Mouse (Mus musculus) kidney, embryonic 15.5 days (tissue): ENCODE results near the gene Fgf14. TPM values are rescaled to one million over a fixed set of nuclear protein-coding genes. Genes with fewer than 3 reads are reported as not detected.

Experiments used
- ATAC-seq: fragments of 200-750 bp; cut with Nextera tagmentation; replicated peaks from 2 replicates; pipeline ENCODE4 v1.8.0; 2017; ENCODE audit warnings: moderate TSS enrichment; ENCODE audit not compliant: low FRiP score
- H3K27ac ChIP-seq: fragments of 300-500 bp; sonication (generic); 2 replicates; pipeline ENCODE4 v1.5.1; 2015; ENCODE audit warnings: mild to moderate bottlenecking, inconsistent platforms
- H3K27me3 ChIP-seq: fragments of 300-500 bp; sonication (generic); 2 replicates; pipeline ENCODE4 v1.6.1; 2015; ENCODE audit warnings: inconsistent platforms
- H3K36me3 ChIP-seq: fragments of 300-500 bp; sonication (generic); 2 replicates; pipeline ENCODE4 v1.6.1; 2015; ENCODE audit warnings: inconsistent platforms
- H3K4me1 ChIP-seq: fragments of 300-500 bp; sonication (generic); 2 replicates; pipeline ENCODE4 v1.6.1; 2015; ENCODE audit warnings: inconsistent platforms
- H3K4me2 ChIP-seq: fragments of 300-500 bp; sonication (generic); 2 replicates; pipeline ENCODE4 v1.6.1; 2015; ENCODE audit warnings: moderate library complexity, mild to moderate bottlenecking, inconsistent platforms
- H3K4me3 ChIP-seq: fragments of 300-500 bp; sonication (generic); replicated peaks from 2 replicates; pipeline ENCODE4 v1.5.1; 2015; ENCODE audit warnings: mild to moderate bottlenecking, inconsistent platforms
- H3K9ac ChIP-seq: fragments of 300-500 bp; sonication (generic); 2 replicates; pipeline ENCODE4 v1.6.1; 2015; ENCODE audit warnings: mild to moderate bottlenecking, inconsistent platforms
- H3K9me3 ChIP-seq: fragments of 300-500 bp; sonication (generic); replicated peaks from 2 replicates; pipeline ENCODE4 v1.6.1; 2016; ENCODE audit warnings: inconsistent platforms
- WGBS: fragments of 180-500 bp; shearing (Covaris S2); methylation state at CpG from one replicate; pipeline ENCODE4 v1.1.7; 2015; ENCODE audit warnings: mixed read lengths; 5-methylcytosine and 5-hydroxymethylcytosine counted together
- polyA plus RNA-seq: library from polyadenylated mRNA; unstranded; fragments of >200 nt; fragmentation: Nextera tagmentation; extraction: Ambion mirVana; gene quantifications from 2 replicates; pipeline ENCODE4 v1.2.1, GENCODE M21; 2015

Gene Fgf14
- polyA plus RNA-seq, 1 experiment from 2014 or later, result 0.35 TPM

DNA sequence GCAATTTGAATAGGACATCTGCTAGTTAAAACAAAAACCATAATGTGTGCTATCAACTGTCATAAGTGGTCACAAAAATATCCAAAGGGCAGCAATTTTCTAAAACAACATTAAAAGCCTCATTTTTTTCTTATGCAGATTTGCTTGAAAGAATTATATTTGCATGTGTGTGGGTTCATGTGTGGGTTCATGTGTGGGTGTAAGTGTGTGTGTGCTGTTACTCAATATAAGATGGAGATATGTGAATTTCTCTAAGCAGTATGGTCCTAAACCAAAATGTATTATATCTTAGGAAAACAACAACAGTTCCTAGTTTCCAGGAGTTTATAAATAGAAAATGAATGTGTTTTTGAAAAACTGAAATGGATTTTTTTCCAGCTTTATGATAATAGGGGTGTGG is 413.7 kb downstream of the Fgf14 start:
- no peak for ATAC-seq

GRCm38 (mm10) chr14:124247517-124247916 is 429.4 kb downstream of the Fgf14 start:
- ATAC-seq, result no peak
- no peaks in the 10 kb centered on the region for H3K4me1 ChIP-seq

More for the DNA sequence above, 413.7 kb downstream of the Fgf14 start:
- H3K9me3 ChIP-seq, result no peaks in the 10 kb centered on the region
- H3K27me3 ChIP-seq, result no peaks in the 10 kb centered on the region
- H3K4me2 ChIP-seq, result no peak overlapping the region
- H3K4me1 ChIP-seq, result no peaks in the 10 kb centered on the region
- H3K36me3 ChIP-seq, result no peaks in the 10 kb centered on the region
- no peak overlapping the region for H3K27ac ChIP-seq
- H3K9ac ChIP-seq, result no peak overlapping the region
- no peak overlapping the region for H3K4me3 ChIP-seq

GRCm38 (mm10) chr14:124223445-124223844 is 453.5 kb downstream of the Fgf14 start:
- ATAC-seq, result no peak
- H3K27ac ChIP-seq, result no peak overlapping the region

More at GRCm38 (mm10) chr14:124247517-124247916, 429.4 kb downstream of the Fgf14 start:
- no peaks in the 10 kb centered on the region for H3K9me3 ChIP-seq
- H3K27me3 ChIP-seq, result no peaks in the 10 kb centered on the region
- no peak overlapping the region for H3K4me2 ChIP-seq
- no peak overlapping the region for H3K9ac ChIP-seq
- no peak overlapping the region for H3K4me3 ChIP-seq
- WGBS, result 61% methylated on average over 1 of the region's 1 CpGs
- no peak overlapping the region for H3K27ac ChIP-seq
- H3K36me3 ChIP-seq, result no peaks in the 10 kb centered on the region

GRCm38 (mm10) chr14:124222447-124222846 is 454.5 kb downstream of the Fgf14 start:
- Histone ChIP-seq H3K27me3 (no peaks in the 10 kb centered on the region), H3K4me2 (no peak overlapping the region), H3K9ac (no peak overlapping the region), H3K36me3 (no peaks in the 10 kb centered on the region), H3K9me3 (no peaks in the 10 kb centered on the region), H3K27ac (no peak overlapping the region), H3K4me1 (no peaks in the 10 kb centered on the region), H3K4me3 (no peak overlapping the region)
- WGBS, result 38% methylated on average over 1 of the region's 1 CpGs
- ATAC-seq, result no peak

More at GRCm38 (mm10) chr14:124223445-124223844, 453.5 kb downstream of the Fgf14 start:
- H3K9me3 ChIP-seq, result no peaks in the 10 kb centered on the region
- no peak overlapping the region for H3K9ac ChIP-seq
- 64% methylated on average over 2 of the region's 2 CpGs for WGBS
- no peaks in the 10 kb centered on the region for H3K36me3 ChIP-seq
- no peak overlapping the region for H3K4me3 ChIP-seq
- H3K4me1 ChIP-seq, result no peaks in the 10 kb centered on the region
- H3K4me2 ChIP-seq, result no peak overlapping the region
- H3K27me3 ChIP-seq, result no peaks in the 10 kb centered on the region

DNA sequence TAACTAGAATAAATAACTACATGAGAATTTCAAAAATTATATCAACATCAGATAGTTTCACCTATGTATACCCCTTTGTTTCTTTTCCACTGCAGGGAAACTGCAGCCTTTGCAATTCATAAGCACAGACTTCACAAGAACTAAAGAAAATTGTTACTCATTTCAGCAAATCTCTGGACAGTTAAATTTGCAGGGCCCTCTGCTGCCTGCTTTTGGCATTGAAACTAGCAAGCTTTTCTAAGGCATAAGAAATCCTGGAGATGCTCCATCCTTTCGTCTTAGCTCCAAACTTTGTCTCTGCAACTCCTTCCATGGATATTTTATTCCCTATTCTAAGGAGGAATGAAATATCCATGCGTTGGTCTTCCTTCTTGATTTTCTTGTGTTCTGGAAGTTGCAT is 455.9 kb downstream of the Fgf14 start:
- ATAC-seq, result no peak
- WGBS, result 71% methylated on average over 2 of the region's 2 CpGs

DNA sequence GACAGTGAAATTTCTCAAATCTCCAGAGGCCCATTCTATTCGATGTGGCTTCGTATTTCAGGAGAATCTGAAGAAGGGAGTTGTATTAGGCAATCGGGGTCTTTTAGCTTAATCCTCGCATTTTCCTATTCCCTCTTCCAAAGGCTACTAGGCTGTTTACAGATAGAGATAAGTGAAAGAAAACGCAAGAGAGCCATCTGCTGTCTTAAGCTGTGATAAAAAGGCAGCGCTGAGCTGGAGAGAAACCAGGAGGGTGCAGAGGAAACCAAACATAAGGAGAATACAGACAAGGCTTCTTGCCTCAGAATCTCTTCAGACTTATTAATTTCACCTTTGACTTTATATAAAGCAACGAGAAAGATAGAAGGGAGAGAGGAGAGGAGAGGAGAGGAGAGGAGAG is 481.1 kb downstream of the Fgf14 start:
- Histone ChIP-seq H3K36me3 (no peaks in the 10 kb centered on the region), H3K4me2 (no peak overlapping the region), H3K27ac (no peak overlapping the region), H3K9me3 (no peaks in the 10 kb centered on the region), H3K9ac (no peak overlapping the region), H3K4me3 (no peak overlapping the region), H3K4me1 (peaks cover 12% of the 10 kb centered on the region), H3K27me3 (peaks cover 41% of the 10 kb centered on the region)
- ATAC-seq, result no peak
- 26% methylated on average over 7 of the region's 7 CpGs for WGBS

More for the DNA sequence above, 455.9 kb downstream of the Fgf14 start:
- no peaks in the 10 kb centered on the region for H3K27me3 ChIP-seq
- no peak overlapping the region for H3K9ac ChIP-seq
- no peak overlapping the region for H3K4me3 ChIP-seq
- H3K36me3 ChIP-seq, result no peaks in the 10 kb centered on the region
- no peak overlapping the region for H3K4me2 ChIP-seq
- no peak overlapping the region for H3K27ac ChIP-seq
- H3K4me1 ChIP-seq, result no peaks in the 10 kb centered on the region
- no peaks in the 10 kb centered on the region for H3K9me3 ChIP-seq

GRCm38 (mm10) chr14:124195331-124195730 is 481.6 kb downstream of the Fgf14 start:
- H3K4me2 ChIP-seq, result no peak overlapping the region
- H3K36me3 ChIP-seq, result no peaks in the 10 kb centered on the region
- H3K4me1 ChIP-seq, result peaks cover 12% of the 10 kb centered on the region
- no peak for ATAC-seq
- 32% methylated on average over 10 of the region's 10 CpGs for WGBS
- H3K27me3 ChIP-seq, result peaks cover 41% of the 10 kb centered on the region
- no peak overlapping the region for H3K4me3 ChIP-seq
- no peak overlapping the region for H3K9ac ChIP-seq
- no peak overlapping the region for H3K27ac ChIP-seq
- no peaks in the 10 kb centered on the region for H3K9me3 ChIP-seq

- ATAC-seq, result no peak
- Histone ChIP-seq H3K4me2 (peak overlapping the region; percentile 57), H3K36me3 (no peaks in the 10 kb centered on the region), H3K27ac (no peak overlapping the region), H3K27me3 (peaks cover 41% of the 10 kb centered on the region), H3K9me3 (no peaks in the 10 kb centered on the region), H3K4me1 (peaks cover 12% of the 10 kb centered on the region), H3K9ac (no peak overlapping the region), H3K4me3 (peak overlapping the region; percentile 33)
- WGBS, result 6% methylated on average over 14 of the region's 15 CpGs
Measured at GRCm38 (mm10) chr14:124192815-124193142, 484.1 kb downstream of the Fgf14 start.

DNA sequence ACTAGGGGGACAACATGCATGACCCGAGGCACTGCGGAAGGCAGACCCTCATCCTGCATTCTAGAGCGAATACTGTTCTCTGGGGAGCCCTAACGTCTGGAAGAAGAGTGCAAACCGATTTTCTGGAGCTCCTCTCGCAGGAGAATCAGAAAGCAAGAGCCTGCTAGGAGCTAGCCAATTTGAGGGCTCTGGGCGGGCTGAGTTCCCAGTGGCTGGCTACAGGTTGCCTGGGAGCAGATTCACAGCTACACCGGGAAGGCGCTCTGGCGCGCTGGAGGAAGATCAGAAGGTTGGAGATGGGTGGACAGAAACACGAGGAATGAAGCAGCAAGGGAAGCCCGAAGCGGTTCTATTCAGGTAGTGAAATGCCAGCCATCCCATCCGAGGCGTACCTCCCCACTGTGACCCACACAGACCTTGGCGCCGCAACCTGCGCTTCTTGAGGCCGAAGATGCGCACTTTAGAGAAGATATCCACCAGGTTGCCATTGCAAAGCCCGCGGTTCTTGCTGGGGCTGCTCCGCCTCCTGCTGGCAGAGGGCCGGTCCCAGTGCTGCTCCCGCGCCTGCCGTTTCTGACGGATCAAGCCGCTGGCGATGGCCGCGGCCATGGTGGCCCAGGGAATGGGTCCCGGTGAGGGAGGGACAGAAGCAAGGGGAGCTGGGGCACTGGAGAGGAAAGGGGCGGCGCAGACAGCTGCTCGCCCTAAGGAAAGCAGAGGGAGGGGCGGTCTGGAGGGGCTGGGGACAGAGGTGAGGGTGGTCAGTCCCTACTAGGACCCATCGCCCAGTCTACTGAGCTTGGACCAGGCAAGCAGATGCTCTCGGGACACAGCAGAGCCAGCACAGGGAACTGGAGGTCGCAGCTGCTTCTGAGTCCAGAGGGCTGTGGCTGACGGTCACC is 484.8 kb downstream of the Fgf14 start:
- peak; percentile 64; the same call in 1 of the 2 replicates for ATAC-seq
- Histone ChIP-seq H3K36me3 (no peaks in the 10 kb centered on the region), H3K9me3 (no peaks in the 10 kb centered on the region), H3K9ac (no peak overlapping the region), H3K27me3 (peaks cover 41% of the 10 kb centered on the region), H3K27ac (no peak overlapping the region), H3K4me1 (peaks cover 12% of the 10 kb centered on the region), H3K4me3 (peak overlapping the region; percentile 33), H3K4me2 (peak overlapping the region; percentile 57)
- WGBS, result under 1% methylated on average over 42 of the region's 42 CpGs

DNA sequence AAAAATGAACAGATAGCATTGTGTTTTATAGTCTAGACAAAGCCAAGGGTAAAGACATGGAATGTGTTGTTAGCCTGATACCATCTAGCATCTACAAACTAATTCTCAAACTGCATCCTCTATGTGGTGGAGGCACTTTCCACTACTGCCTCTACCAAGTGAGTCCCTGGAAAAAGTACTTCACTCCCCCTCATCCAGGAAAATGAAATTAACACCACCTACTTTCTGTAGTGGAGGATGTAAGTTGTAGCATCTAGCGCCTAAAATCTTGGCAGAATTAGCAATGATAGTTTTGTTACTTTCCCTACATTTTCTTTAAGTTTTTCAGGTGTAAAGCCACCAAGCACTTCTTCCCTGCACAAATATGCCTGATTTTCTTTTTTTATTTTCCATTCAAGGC is 496.7 kb downstream of the Fgf14 start:
- Histone ChIP-seq H3K9me3 (no peaks in the 10 kb centered on the region), H3K4me2 (no peak overlapping the region), H3K9ac (no peak overlapping the region), H3K36me3 (no peaks in the 10 kb centered on the region), H3K27ac (no peak overlapping the region), H3K4me1 (no peaks in the 10 kb centered on the region), H3K27me3 (no peaks in the 10 kb centered on the region), H3K4me3 (no peak overlapping the region)
- ATAC-seq, result no peak
- WGBS, result 81% methylated on average over 1 of the region's 1 CpGs

- Histone ChIP-seq H3K27me3 (no peaks in the 10 kb centered on the region), H3K4me3 (no peak overlapping the region), H3K4me2 (no peak overlapping the region)
Measured at GRCm38 (mm10) chr14:124174111-124174510, 502.8 kb downstream of the Fgf14 start.

GRCm38 (mm10) chr14:124163618-124164185 is 513.2 kb downstream of the Fgf14 start:
- H3K27me3 ChIP-seq, result no peaks in the 10 kb centered on the region
- no peak overlapping the region for H3K27ac ChIP-seq
- H3K4me2 ChIP-seq, result no peak overlapping the region
- no peak; the same call in 1 of the 2 replicates for ATAC-seq
- H3K36me3 ChIP-seq, result no peaks in the 10 kb centered on the region
- no peaks in the 10 kb centered on the region for H3K4me1 ChIP-seq
- H3K9me3 ChIP-seq, result no peaks in the 10 kb centered on the region
- H3K4me3 ChIP-seq, result no peak overlapping the region
- H3K9ac ChIP-seq, result no peak overlapping the region
- 51% methylated on average over 1 of the region's 1 CpGs for WGBS

More at GRCm38 (mm10) chr14:124174111-124174510, 502.8 kb downstream of the Fgf14 start:
- Histone ChIP-seq H3K9ac (no peak overlapping the region), H3K36me3 (no peaks in the 10 kb centered on the region), H3K27ac (no peak overlapping the region), H3K4me1 (no peaks in the 10 kb centered on the region), H3K9me3 (no peaks in the 10 kb centered on the region)
- ATAC-seq, result no peak
- WGBS, result 96% methylated on average over 1 of the region's 1 CpGs
